Mouse (Mus musculus) spleen, adult 2 months (tissue): ENCODE measurements around the gene Dirc2.

Experiments
- CTCF ChIP-seq: fragments of 200-500 bp; IDR thresholded peaks from 2 replicates; pipeline ENCODE4 v1.5.1; 2011; ENCODE audit warnings: mild to moderate bottlenecking, inconsistent platforms; ENCODE audit not compliant: insufficient read depth, insufficient read length, insufficient replicate concordance; ENCODE audit errors: extremely low read depth
- POLR2A ChIP-seq: fragments of 200-500 bp; IDR thresholded peaks from 2 replicates; pipeline ENCODE4 v1.6.1; 2011; ENCODE audit warnings: low read depth, low read length, inconsistent platforms

- TF ChIP-seq CTCF (no peak), POLR2A (no peak)
These were observed 30.9 kb downstream of the Dirc2 start for GRCm38 (mm10) chr16:35738096-35738767.
